Mouse (Mus musculus): ENCODE measurements around the gene Hist1h1c.

Gene Hist1h1c

GRCm38 (mm10) chr13:23768834-23769397, 30.3 kb downstream of the Hist1h1c start:
- in situ Hi-C loops (cut with MboI; ENCODE audit: unreplicated experiment in 2 of 2), result loop anchor here in 1 of 2 experiments (25.0 kb wide), 2 partner anchors 1732 to 1982 kb away; partner anchors contain the start of genes Hist1h1b, Hist1h2ag, Hist1h2ah and Hist1h2an

- in situ Hi-C loops (cut with MboI; ENCODE audit: unreplicated experiment in 2 of 2), result loop anchor here in 1 of 2 experiments (25.0 kb wide), 2 partner anchors 1732 to 1982 kb away; partner anchors contain the start of genes Hist1h1b, Hist1h2ag, Hist1h2ah and Hist1h2an
These were observed 31.0 kb downstream of the Hist1h1c start, which contains the start of gene Trim38 for GRCm38 (mm10) chr13:23769613-23770012. Gene Trim38, plus strand, starts transcription at chr13:23769913.

- in situ Hi-C loops (cut with MboI; ENCODE audit: unreplicated experiment in 2 of 2), result loop anchor here in 1 of 2 experiments (25.0 kb wide), 2 partner anchors 1735 to 1985 kb away; partner anchors contain the start of genes Hist1h1b, Hist1h2ag, Hist1h2ah and Hist1h2an
These were observed 34.1 kb downstream of the Hist1h1c start for GRCm38 (mm10) chr13:23772561-23773313.

GRCm38 (mm10) chr13:23778339-23778738, 39.7 kb downstream of the Hist1h1c start:
- in situ Hi-C loops (cut with MboI; ENCODE audit: unreplicated experiment in 2 of 2), result loop anchor here (25.0 kb wide), 4 partner anchors 684 to 1134 kb away; no protein-coding TSS in a partner anchor

- in situ Hi-C loops (cut with MboI; ENCODE audit: unreplicated experiment in 2 of 2), result loop anchor here (25.0 kb wide), 4 partner anchors 683 to 1133 kb away; no protein-coding TSS in a partner anchor
These were observed 40.4 kb downstream of the Hist1h1c start for GRCm38 (mm10) chr13:23779025-23779424.
